ENCODE assay signal across 13 mouse cellular contexts in genomic region chr10:10710359-10710758, GRCm38 (mm10).
"Had no signal": no experiment of that assay in that cellular context is flagged by ENCODE, and none has a peak within 500 bp of the region (broad histone marks: within the 10 kb centered on the region; RNA-seq: fewer than 3 reads in every experiment).

No protein-coding gene starts in this region.

- ATAC-seq: midbrain, embryonic 16.5 days had no signal

- DNase-seq: lung, embryonic 14.5 days; lung, postnatal 10 days; lung, postnatal 4 days; midbrain, embryonic 14.5 days; retina, postnatal 1 day; right cerebral cortex, adult 18-20 months; right cerebral cortex, postnatal 25 days; right cerebral cortex, postnatal 4 days; spleen, adult 18-20 months; thymus, adult 18-20 months; thymus, postnatal 14 days; thymus, postnatal 36 days had no signal
